Mouse (Mus musculus): Measurements from ENCODE around the gene Tubb2a. TPM values are rescaled to one million over a fixed set of nuclear protein-coding genes. Genes with fewer than 3 reads are reported as not detected.

Gene Tubb2a
- total and polyA plus RNA-seq, 3 experiments, result 38.8 to 55.9 TPM; not detected in 1

DNA sequence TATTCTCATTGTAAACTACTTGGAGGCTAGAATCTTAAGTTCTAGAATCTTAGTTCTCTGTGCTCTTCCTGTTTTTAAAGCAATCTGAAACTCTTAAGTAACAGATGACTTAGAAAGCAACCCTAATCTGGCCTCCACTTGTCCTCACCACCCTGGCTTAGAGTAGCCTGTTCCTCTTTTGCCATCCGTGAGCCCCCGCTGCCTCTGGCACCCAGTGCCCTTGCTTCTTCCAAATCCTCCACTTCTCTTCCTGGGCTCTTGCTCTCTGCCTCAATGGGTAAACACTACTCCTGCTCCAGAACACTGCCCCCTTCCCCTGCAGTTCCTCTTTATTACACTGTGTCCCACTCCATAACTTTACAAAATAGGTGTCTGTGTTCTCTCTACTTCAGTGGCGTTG, 26.1 kb downstream of the Tubb2a start:
- H3K9ac ChIP-seq (ENCODE audit: control insufficient read depth, low read depth, low read length, poor library complexity, severe bottlenecking), result no peak overlapping the region
- peaks cover 0 to 6% of the 10 kb centered on the region in 2 experiments; a peak in 2 of 4 replicates for H3K4me1 ChIP-seq (ENCODE audit: control insufficient read depth in 1 of 2, insufficient read depth in 2 of 2, low read length in 2 of 2)
- peak; percentile 51 for DNase-seq (ENCODE audit: low read depth, low spot score)
- no peaks in the 10 kb centered on the region for H3K9me3 ChIP-seq (replicated peaks; ENCODE audit: insufficient read depth, low read length)
- H3K4me3 ChIP-seq (ENCODE audit: control insufficient read depth in 1 of 2, insufficient read depth in 1 of 2, low read depth in 2 of 2, low read length in 2 of 2), result no peak overlapping the region
- TF ChIP-seq TBP (IDR thresholded peaks at IDR 0.05; ENCODE audit: low read depth, low read length), result 0 out of 2 replicates have a peak, but pooled peaks have one; percentile 49
- TF ChIP-seq CTCF (IDR thresholded peaks at IDR 0.05 in 2 of 3, conservative IDR thresholded peaks at IDR 0.05 in 1 of 3; ENCODE audit: control insufficient read depth in 1 of 3, insufficient read depth in 1 of 3, low read depth in 2 of 3, low read length in 3 of 3, poor library complexity in 1 of 3, severe bottlenecking in 1 of 3), result peak in 2 of 3 experiments; percentile 8 to 22; a peak in 1 of 6 replicates
- TF ChIP-seq UBTF (IDR thresholded peaks at IDR 0.05; ENCODE audit: borderline replicate concordance, insufficient read depth, low read depth, low read length), result no peak
- H3K79me2 ChIP-seq (ENCODE audit: control insufficient read depth, insufficient read depth, low read length, poor library complexity), result no peaks in the 10 kb centered on the region
- H3K27me3 ChIP-seq (ENCODE audit: control insufficient read depth in 1 of 2, insufficient read depth in 2 of 2, low read length in 2 of 2), result no peaks in the 10 kb centered on the region
- peaks cover 0 to 5% of the 10 kb centered on the region in 2 experiments; a peak in 2 of 4 replicates for H3K36me3 ChIP-seq (ENCODE audit: control insufficient read depth in 1 of 2, insufficient read depth in 2 of 2, low read length in 2 of 2)
- no peak overlapping the region for H3K27ac ChIP-seq (ENCODE audit: control insufficient read depth, low read depth, low read length)

DNA sequence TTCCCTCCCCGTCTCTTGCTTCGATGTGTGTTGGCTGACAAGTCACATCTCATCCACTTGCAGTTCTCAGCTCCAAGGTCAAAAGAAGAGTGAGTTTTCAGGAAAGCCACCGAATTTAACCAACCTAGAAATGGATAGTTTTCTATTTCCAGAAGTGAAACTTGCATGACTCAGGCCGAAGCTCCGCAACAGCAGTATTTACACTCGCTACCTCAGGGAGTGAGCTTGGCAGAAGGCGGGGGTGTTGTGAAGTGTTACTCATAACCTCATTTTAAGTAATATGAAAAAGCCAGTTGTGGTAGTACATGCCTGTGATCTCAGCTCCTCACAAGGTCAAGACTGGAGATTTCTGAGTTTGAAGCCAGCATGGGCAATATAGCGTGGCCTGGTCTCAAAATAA, 27.3 kb downstream of the Tubb2a start:
- H3K79me2 ChIP-seq (ENCODE audit: control insufficient read depth, insufficient read depth, low read length, poor library complexity), result no peaks in the 10 kb centered on the region
- H3K9ac ChIP-seq (ENCODE audit: control insufficient read depth, low read depth, low read length, poor library complexity, severe bottlenecking), result no peak overlapping the region
- peaks cover 0 to 5% of the 10 kb centered on the region in 2 experiments; a peak in 2 of 4 replicates for H3K36me3 ChIP-seq (ENCODE audit: control insufficient read depth in 1 of 2, insufficient read depth in 2 of 2, low read length in 2 of 2)
- no peaks in the 10 kb centered on the region for H3K27me3 ChIP-seq (ENCODE audit: control insufficient read depth in 1 of 2, insufficient read depth in 2 of 2, low read length in 2 of 2)
- H3K4me1 ChIP-seq (ENCODE audit: control insufficient read depth in 1 of 2, insufficient read depth in 2 of 2, low read length in 2 of 2), result peaks cover 0 to 8% of the 10 kb centered on the region in 2 experiments; a peak in 2 of 4 replicates
- no peak overlapping the region for H3K27ac ChIP-seq (ENCODE audit: control insufficient read depth, low read depth, low read length)
- H3K4me3 ChIP-seq (ENCODE audit: control insufficient read depth in 1 of 2, insufficient read depth in 1 of 2, low read depth in 2 of 2, low read length in 2 of 2), result no peak overlapping the region
- DNase-seq (ENCODE audit: low read depth, low spot score), result no peak
- no peak for TF ChIP-seq ZC3H11A (IDR thresholded peaks at IDR 0.05; ENCODE audit: low read depth, low read length)
- no peaks in the 10 kb centered on the region for H3K9me3 ChIP-seq (replicated peaks; ENCODE audit: insufficient read depth, low read length)

DNA sequence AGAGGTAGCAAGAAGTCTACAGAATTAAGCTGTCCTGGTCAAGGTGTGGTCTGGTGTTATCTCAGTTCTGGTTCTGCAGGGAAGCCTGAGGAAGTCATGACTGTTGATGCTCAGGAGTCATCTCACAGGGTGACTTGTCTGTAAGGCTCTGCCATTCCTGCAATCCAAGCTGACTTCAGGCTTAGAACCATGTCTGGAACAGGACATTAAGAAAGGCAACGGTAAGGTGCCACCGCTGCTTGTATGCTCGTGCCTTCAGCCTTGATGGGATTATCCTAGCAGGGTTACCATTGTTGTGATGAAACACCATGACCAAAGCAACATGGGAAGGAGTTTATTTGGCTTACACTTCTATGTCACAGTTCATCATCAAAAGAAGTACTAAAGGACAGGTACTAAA, 30.3 kb downstream of the Tubb2a start:
- no peaks in the 10 kb centered on the region for H3K79me2 ChIP-seq (ENCODE audit: control insufficient read depth, insufficient read depth, low read length, poor library complexity)
- H3K4me3 ChIP-seq (ENCODE audit: control insufficient read depth in 1 of 2, insufficient read depth in 1 of 2, low read depth in 2 of 2, low read length in 2 of 2), result no peak overlapping the region
- no peaks in the 10 kb centered on the region for H3K27me3 ChIP-seq (ENCODE audit: control insufficient read depth in 1 of 2, insufficient read depth in 2 of 2, low read length in 2 of 2)
- H3K36me3 ChIP-seq (ENCODE audit: control insufficient read depth in 1 of 2, insufficient read depth in 2 of 2, low read length in 2 of 2), result no peaks in the 10 kb centered on the region
- H3K27ac ChIP-seq (ENCODE audit: control insufficient read depth, low read depth, low read length), result no peak overlapping the region
- H3K9me3 ChIP-seq (replicated peaks; ENCODE audit: insufficient read depth, low read length), result no peaks in the 10 kb centered on the region
- peaks cover 0 to 3% of the 10 kb centered on the region in 2 experiments; a peak in 1 of 4 replicates for H3K4me1 ChIP-seq (ENCODE audit: control insufficient read depth in 1 of 2, insufficient read depth in 2 of 2, low read length in 2 of 2)
- H3K9ac ChIP-seq (ENCODE audit: control insufficient read depth, low read depth, low read length, poor library complexity, severe bottlenecking), result no peak overlapping the region
- TF ChIP-seq HCFC1 (IDR thresholded peaks at IDR 0.05; ENCODE audit: low read depth, low read length) (no peak), CHD2 (IDR thresholded peaks at IDR 0.05; ENCODE audit: low read length) (no peak), ELF1 (IDR thresholded peaks at IDR 0.05; ENCODE audit: low read depth, low read length) (no peak), ZC3H11A (IDR thresholded peaks at IDR 0.05; ENCODE audit: low read depth, low read length) (no peak), CHD1 (IDR thresholded peaks at IDR 0.05; ENCODE audit: low read depth, low read length) (no peak), MAZ (IDR thresholded peaks at IDR 0.05; ENCODE audit: low read depth, low read length) (no peak), MYC (IDR thresholded peaks at IDR 0.05; ENCODE audit: low read depth, low read length) (no peak), NRF1 (IDR thresholded peaks at IDR 0.05; ENCODE audit: insufficient read depth, low read depth, low read length, poor library complexity, severe bottlenecking) (no peak), ZKSCAN1 (IDR thresholded peaks at IDR 0.05; ENCODE audit: low read depth, low read length) (no peak), KAT2A (conservative IDR thresholded peaks at IDR 0.05; ENCODE audit: low read depth, low read length) (no peak), SIN3A (IDR thresholded peaks at IDR 0.05; ENCODE audit: low read length) (no peak), POLR2A (IDR thresholded peaks at IDR 0.05; ENCODE audit: control insufficient read depth in 1 of 2, insufficient read depth in 1 of 2, low read depth in 1 of 2, low read length in 2 of 2, poor library complexity in 1 of 2) (no peak), MYB (IDR thresholded peaks at IDR 0.05; ENCODE audit: low read depth, low read length) (no peak), ETS1 (IDR thresholded peaks at IDR 0.05; ENCODE audit: low read depth, low read length) (no peak), ZNF384 (IDR thresholded peaks at IDR 0.05; ENCODE audit: low read depth, low read length) (no peak), MEF2A (IDR thresholded peaks at IDR 0.05; ENCODE audit: extremely low read depth, insufficient replicate concordance, low read depth, low read length, poor library complexity, severe bottlenecking) (no peak), USF1 (IDR thresholded peaks at IDR 0.05; ENCODE audit: low read depth, low read length) (no peak), JUND (IDR thresholded peaks at IDR 0.05; ENCODE audit: low read depth, low read length) (no peak), POLR2AphosphoS5 (IDR thresholded peaks at IDR 0.05; ENCODE audit: borderline replicate concordance, low read depth, low read length) (no peak), USF2 (IDR thresholded peaks at IDR 0.05; ENCODE audit: borderline replicate concordance in 1 of 2, insufficient read depth in 1 of 2, low read depth in 1 of 2, low read length in 2 of 2) (no peak)
- DNase-seq (ENCODE audit: low read depth, low spot score), result no peak
